Mouse (Mus musculus) stomach, postnatal 0 days (tissue): ENCODE data around the gene Cavin3. TPM values are rescaled to one million over a fixed set of nuclear protein-coding genes. Genes with fewer than 3 reads are reported as not detected.
A peak's percentile ranks its signal among the peaks of the same experiment; 100 is the strongest.
"Not testable (repeated sequence)": the region's sequence is repeated elsewhere in the genome, so short reads cannot be mapped to it uniquely, and the experiment has no call there.

ENCODE experiments used
- ATAC-seq: fragments of 200-750 bp; cut with Nextera tagmentation; 2 replicates; pipeline ENCODE4 v1.8.0; 2017; ENCODE audit not compliant: low FRiP score, low TSS enrichment
- DNase-seq: peaks from one replicate; pipeline ENCODE4 v3.0.0-alpha.2; 2016; ENCODE audit warnings: low spot score
- H3K27ac ChIP-seq: fragments of 300-500 bp; sonication (generic); replicated peaks from 2 replicates; pipeline ENCODE4 v1.5.1; 2014; ENCODE audit warnings: mild to moderate bottlenecking, control low read depth
- H3K27me3 ChIP-seq: fragments of 300-500 bp; sonication (generic); 2 replicates; pipeline ENCODE4 v1.6.1; 2014; ENCODE audit warnings: low read length; ENCODE audit not compliant: control insufficient read depth, insufficient read depth
- H3K36me3 ChIP-seq: fragments of 300-500 bp; sonication (generic); 2 replicates; pipeline ENCODE4 v1.6.1; 2014; ENCODE audit warnings: low read length, mixed read lengths; ENCODE audit not compliant: control insufficient read depth, insufficient read depth
- H3K4me1 ChIP-seq: fragments of 300-500 bp; sonication (generic); replicated peaks from 2 replicates; pipeline ENCODE4 v1.6.1; 2014; ENCODE audit warnings: antibody characterized with exemption; ENCODE audit not compliant: control insufficient read depth, insufficient read depth
- H3K4me2 ChIP-seq: fragments of 300-500 bp; sonication (generic); replicated peaks from 2 replicates; pipeline ENCODE4 v1.6.1; 2014; ENCODE audit warnings: low read depth, mild to moderate bottlenecking, control low read depth, moderate library complexity
- H3K4me3 ChIP-seq: fragments of 300-500 bp; sonication (generic); 2 replicates; pipeline ENCODE4 v1.5.1; 2014; ENCODE audit warnings: low read depth, low read length, control low read depth
- H3K9ac ChIP-seq: fragments of 300-500 bp; sonication (generic); 2 replicates; pipeline ENCODE4 v1.6.1; 2014; ENCODE audit warnings: mild to moderate bottlenecking, low read length, control low read depth, mixed read lengths
- H3K9me3 ChIP-seq: fragments of 300-500 bp; sonication (generic); 2 replicates; pipeline ENCODE4 v1.6.1; 2016; ENCODE audit warnings: low read length; ENCODE audit not compliant: control insufficient read depth
- CTCF ChIP-seq: IDR thresholded peaks from 2 replicates; pipeline ENCODE4 v1.5.1; 2016; ENCODE audit warnings: antibody characterized with exemption, low read depth, mild to moderate bottlenecking, moderate library complexity
- EP300 ChIP-seq: optimal IDR thresholded peaks from 2 replicates; pipeline ENCODE3; 2016; ENCODE audit warnings: antibody characterized with exemption
- WGBS: fragments of 180-500 bp; shearing (Covaris S2); extraction: QIAGEN DNeasy Blood & Tissue Kit; methylation state at CpG from one replicate; pipeline ENCODE4 v1.1.7; 2014; 5-methylcytosine and 5-hydroxymethylcytosine counted together
- polyA plus RNA-seq: library from polyadenylated mRNA; unstranded; fragments of >200 nt; fragmentation: Nextera tagmentation; extraction: Ambion mirVana; gene quantifications from 2 replicates; pipeline ENCODE4 v1.2.1, GENCODE M21; 2015

Cavin3 gene
- polyA plus RNA-seq, 1 experiment from 2014 or later = 184 TPM

- Histone ChIP-seq H3K4me3 (no peak overlapping the region), H3K36me3 (no peaks in the 10 kb centered on the region), H3K27ac (no peak overlapping the region), H3K4me1 (no peaks in the 10 kb centered on the region), H3K27me3 (no peaks in the 10 kb centered on the region), H3K4me2 (no peak overlapping the region), H3K9ac (no peak overlapping the region), H3K9me3 (no peaks in the 10 kb centered on the region)
- TF ChIP-seq CTCF (no peak), EP300 (no peak)
- ATAC-seq (no peak), DNase-seq (no peak)
Measured at GRCm38 (mm10) chr7:105458546-105458945, 23.6 kb downstream of the Cavin3 start.

GRCm38 (mm10) chr7:105453345-105453744 lies 28.8 kb downstream of the Cavin3 start:
- not testable (repeated sequence) for H3K9ac ChIP-seq, H3K4me1 ChIP-seq, H3K4me3 ChIP-seq, H3K4me2 ChIP-seq, H3K9me3 ChIP-seq, H3K27me3 ChIP-seq, DNase-seq, H3K27ac ChIP-seq, H3K36me3 ChIP-seq, ATAC-seq
- 84% methylated on average over 3 of the region's 4 CpGs for WGBS

GRCm38 (mm10) chr7:105445076-105445475 lies 37.0 kb downstream of the Cavin3 start:
- no peak overlapping the region for H3K27ac ChIP-seq
- DNase-seq = no peak

DNA sequence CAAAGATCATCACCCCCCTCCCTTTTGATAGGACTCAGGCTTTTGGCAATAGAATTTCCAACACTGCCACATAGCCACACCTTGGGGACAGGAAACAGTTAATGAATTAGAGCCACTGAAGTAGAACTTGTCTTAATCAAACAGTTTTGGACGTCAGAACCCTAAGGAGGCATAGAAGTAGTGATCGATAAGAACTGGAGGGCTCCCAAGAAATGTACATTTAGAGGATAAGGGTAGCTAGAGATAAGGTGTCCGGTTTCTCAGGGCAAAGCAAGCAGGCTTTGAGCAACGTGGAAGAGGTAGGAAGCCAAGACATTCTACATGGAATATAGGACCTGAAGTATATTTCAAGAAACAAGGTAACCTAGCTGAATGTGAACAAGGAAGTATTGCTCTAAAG lies 40.7 kb downstream of the Cavin3 start:
- no peaks in the 10 kb centered on the region for H3K27me3 ChIP-seq
- H3K27ac ChIP-seq = no peak overlapping the region
- H3K9ac ChIP-seq = no peak overlapping the region
- TF ChIP-seq EP300 (no peak), CTCF (no peak)
- ATAC-seq (peak; percentile 77), DNase-seq (no peak)
- no peaks in the 10 kb centered on the region for H3K9me3 ChIP-seq
- H3K4me3 ChIP-seq = no peak overlapping the region
- 38% methylated on average over 4 of the region's 4 CpGs for WGBS
- no peaks in the 10 kb centered on the region for H3K4me1 ChIP-seq
- no peaks in the 10 kb centered on the region for H3K36me3 ChIP-seq
- H3K4me2 ChIP-seq = no peak overlapping the region

More at GRCm38 (mm10) chr7:105445076-105445475, 37.0 kb downstream of the Cavin3 start:
- no peak overlapping the region for H3K9ac ChIP-seq
- H3K27me3 ChIP-seq = no peaks in the 10 kb centered on the region
- H3K4me1 ChIP-seq = no peaks in the 10 kb centered on the region
- ATAC-seq = no peak
- H3K4me3 ChIP-seq = no peak overlapping the region
- H3K9me3 ChIP-seq = no peaks in the 10 kb centered on the region
- TF ChIP-seq EP300 (no peak), CTCF (no peak)
- no peak overlapping the region for H3K4me2 ChIP-seq
- WGBS = 69% methylated on average over 3 of the region's 3 CpGs
- H3K36me3 ChIP-seq = no peaks in the 10 kb centered on the region

- Histone ChIP-seq H3K4me1 (no peaks in the 10 kb centered on the region), H3K27ac (no peak overlapping the region), H3K36me3 (no peaks in the 10 kb centered on the region), H3K9me3 (no peaks in the 10 kb centered on the region), H3K9ac (no peak overlapping the region), H3K27me3 (no peaks in the 10 kb centered on the region), H3K4me2 (no peak overlapping the region), H3K4me3 (no peak overlapping the region)
- ATAC-seq (no peak), DNase-seq (no peak)
- WGBS = 54% methylated on average over 7 of the region's 7 CpGs
- TF ChIP-seq CTCF (no peak), EP300 (no peak)
Measured at GRCm38 (mm10) chr7:105437979-105438772, 43.9 kb downstream of the Cavin3 start.

- Histone ChIP-seq H3K9me3 (no peaks in the 10 kb centered on the region), H3K4me2 (no peak overlapping the region), H3K27ac (no peak overlapping the region), H3K27me3 (no peaks in the 10 kb centered on the region), H3K36me3 (no peaks in the 10 kb centered on the region), H3K4me3 (no peak overlapping the region), H3K4me1 (no peaks in the 10 kb centered on the region), H3K9ac (no peak overlapping the region)
- 77% methylated on average over 22 of the region's 22 CpGs for WGBS
- DNase-seq = no peak
- TF ChIP-seq EP300 = no peak
- TF ChIP-seq CTCF = no peak
- ATAC-seq = no peak
Measured at GRCm38 (mm10) chr7:105434798-105435197, 47.3 kb downstream of the Cavin3 start.
